Mouse (Mus musculus): ENCODE measurements around the gene Pdha2.

DNA sequence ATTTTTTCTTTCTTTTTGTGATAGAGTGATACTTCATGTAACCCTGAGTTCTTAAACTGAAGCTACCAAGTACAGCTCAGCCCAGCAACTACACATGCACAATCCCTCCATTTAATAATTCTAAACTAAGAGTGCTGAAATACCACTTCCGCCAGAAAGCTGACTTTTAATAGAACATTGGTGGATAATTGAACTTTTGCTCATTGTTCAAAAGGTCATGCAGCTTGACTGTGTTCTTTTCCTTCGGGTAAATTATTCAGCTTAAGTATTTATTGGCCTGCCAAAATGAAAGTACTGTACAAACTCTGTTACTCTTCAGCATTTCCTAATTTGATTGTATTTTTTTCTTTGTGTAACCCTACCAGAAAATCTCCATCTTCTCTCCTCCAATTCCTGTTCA, 10.4 kb downstream of the Pdha2 start:
- TF ChIP-seq CTCF (IDR thresholded peaks at IDR 0.05; ENCODE audit: borderline replicate concordance, control insufficient read depth, extremely low read depth, insufficient read depth, low read length, poor library complexity) (no peak), POLR2A (IDR thresholded peaks at IDR 0.05; ENCODE audit: control insufficient read depth, extremely low read depth, insufficient read depth, low read length, poor library complexity) (no peak)

All from thymus, adult 2 months (tissue).